Mouse (Mus musculus): Measurements from ENCODE around the gene Dgkg. TPM values are rescaled to one million over a fixed set of nuclear protein-coding genes. Genes with fewer than 3 reads are reported as not detected.
A peak's percentile ranks its signal among the peaks of the same experiment; 100 is the strongest.

The Dgkg gene
- polyA plus RNA-seq (2014; fragmentation: Nextera tagmentation; extraction: Ambion mirVana): 0.17 and 0.51 TPM in 2 replicates

DNA sequence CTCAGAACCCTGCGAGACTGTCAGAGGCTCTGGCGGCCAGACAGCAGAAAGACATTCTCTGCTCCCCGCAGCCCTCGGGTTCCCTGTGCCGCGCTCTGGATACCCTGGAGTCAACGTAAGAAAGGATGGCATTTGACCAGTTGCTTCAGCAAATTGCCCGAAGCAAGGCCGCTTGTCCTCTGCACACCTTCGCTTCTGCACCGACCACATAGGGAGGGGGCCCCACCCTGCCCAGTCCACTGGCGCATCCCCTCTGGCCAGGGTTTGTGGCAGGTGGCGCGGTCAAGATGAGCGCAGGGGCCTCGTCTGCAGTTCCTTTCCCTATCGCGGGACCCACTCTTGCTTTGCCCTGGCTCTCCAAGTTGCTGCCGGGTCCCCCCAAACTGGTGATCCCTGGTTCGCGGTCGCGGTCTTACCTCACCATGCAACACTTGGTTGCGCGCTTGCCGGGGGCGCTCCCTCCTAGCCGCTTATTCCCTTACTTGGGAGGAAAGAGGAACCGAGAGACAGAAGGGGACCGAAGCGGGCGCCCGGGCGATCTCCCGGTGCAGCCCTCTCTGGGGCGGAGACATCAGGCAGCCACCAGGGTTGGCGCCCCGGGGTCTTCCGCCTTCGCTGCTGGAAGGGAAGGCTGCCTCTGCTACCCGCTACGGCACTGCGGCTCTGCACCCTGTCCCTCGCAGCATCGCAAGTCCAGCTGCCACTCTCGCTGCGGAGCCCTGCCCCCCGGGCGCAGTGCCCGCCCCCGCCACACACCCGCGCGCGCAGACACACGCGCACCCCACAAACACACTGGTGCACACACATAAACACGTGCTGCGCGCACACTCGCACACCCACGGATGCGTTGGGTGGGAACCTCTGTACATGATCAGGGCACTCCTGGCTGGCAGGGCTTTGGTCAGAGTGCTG, at the start of gene Dgkg:
TSS of gene Dgkg (minus strand) at position 689 of the 912 bp plus-strand sequence.
- Histone ChIP-seq H3K4me3 (ENCODE audit: low read length) (peak within 1 kb of the TSS; percentile 45), H3K9ac (ENCODE audit: low read depth, low read length) (peak within 1 kb of the TSS; percentile 42), H3K4me1 (ENCODE audit: control insufficient read depth, insufficient read depth, low read length) (no peaks in the 10 kb centered on the region), H3K27me3 (ENCODE audit: control insufficient read depth, insufficient read depth, low read length) (peaks cover 30% of the 10 kb centered on the region), H3K27ac (ENCODE audit: low read depth, low read length) (no peak within 1 kb of the TSS), H3K4me2 (replicated peaks; ENCODE audit: low read depth, low read length) (peak within 1 kb of the TSS; percentile 91), H3K9me3 (ENCODE audit: control insufficient read depth, low read length) (no peaks in the 10 kb centered on the region), H3K36me3 (ENCODE audit: control insufficient read depth, insufficient read depth, low read length) (no peaks in the 10 kb centered on the region)
- ATAC-seq (ENCODE audit: low FRiP score, low TSS enrichment): peak; percentile 57
- WGBS: 1% methylated on average over 61 of the region's 63 CpGs

DNA sequence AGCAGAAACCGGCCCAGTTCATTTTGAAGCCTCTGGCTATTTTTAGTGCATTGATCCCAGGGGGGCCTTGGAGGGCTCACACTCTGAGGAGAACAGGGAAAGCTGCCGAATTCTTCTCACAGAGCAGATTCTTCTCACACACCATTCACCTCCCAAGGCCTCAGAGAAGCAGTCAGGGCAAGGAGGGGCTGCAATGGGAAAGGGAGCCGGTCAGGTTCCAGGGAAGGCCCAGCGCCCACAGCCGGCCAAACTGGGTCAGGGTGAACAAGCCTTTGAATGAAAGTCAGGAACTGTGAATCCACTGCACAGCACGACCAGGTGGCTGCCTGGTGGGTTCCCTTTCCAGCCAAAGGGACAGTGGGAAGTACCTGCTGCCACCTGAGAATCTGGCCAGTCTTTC, 47.9 kb upstream of the Dgkg start:
- WGBS: 47% methylated on average over 6 of the region's 6 CpGs

GRCm38 (mm10) chr16:22704136-22704535, 47.1 kb upstream of the Dgkg start:
- Histone ChIP-seq H3K27ac (ENCODE audit: low read depth, low read length) (no peak overlapping the region), H3K4me1 (ENCODE audit: control insufficient read depth, insufficient read depth, low read length) (no peaks in the 10 kb centered on the region), H3K27me3 (ENCODE audit: control insufficient read depth, insufficient read depth, low read length) (no peaks in the 10 kb centered on the region), H3K4me3 (ENCODE audit: low read length) (no peak overlapping the region), H3K9me3 (ENCODE audit: control insufficient read depth, low read length) (no peaks in the 10 kb centered on the region), H3K9ac (ENCODE audit: low read depth, low read length) (no peak overlapping the region), H3K36me3 (ENCODE audit: control insufficient read depth, insufficient read depth, low read length) (no peaks in the 10 kb centered on the region), H3K4me2 (replicated peaks; ENCODE audit: low read depth, low read length) (no peak overlapping the region)
- 82% methylated on average over 5 of the region's 5 CpGs for WGBS
- no peak for ATAC-seq (ENCODE audit: low FRiP score, low TSS enrichment)

More for the DNA sequence above, 47.9 kb upstream of the Dgkg start:
- Histone ChIP-seq H3K9me3 (ENCODE audit: control insufficient read depth, low read length) (no peaks in the 10 kb centered on the region), H3K36me3 (ENCODE audit: control insufficient read depth, insufficient read depth, low read length) (no peaks in the 10 kb centered on the region), H3K9ac (ENCODE audit: low read depth, low read length) (no peak overlapping the region), H3K27me3 (ENCODE audit: control insufficient read depth, insufficient read depth, low read length) (no peaks in the 10 kb centered on the region), H3K27ac (ENCODE audit: low read depth, low read length) (no peak overlapping the region), H3K4me1 (ENCODE audit: control insufficient read depth, insufficient read depth, low read length) (no peaks in the 10 kb centered on the region), H3K4me3 (ENCODE audit: low read length) (no peak overlapping the region), H3K4me2 (replicated peaks; ENCODE audit: low read depth, low read length) (no peak overlapping the region)
- ATAC-seq (ENCODE audit: low FRiP score, low TSS enrichment): no peak

GRCm38 (mm10) chr16:22698846-22699760, 42.1 kb upstream of the Dgkg start:
- H3K4me3 ChIP-seq (ENCODE audit: low read length): no peak overlapping the region
- H3K4me2 ChIP-seq (replicated peaks; ENCODE audit: low read depth, low read length): no peak overlapping the region
- H3K27ac ChIP-seq (ENCODE audit: low read depth, low read length): no peak overlapping the region
- H3K9me3 ChIP-seq (ENCODE audit: control insufficient read depth, low read length): no peaks in the 10 kb centered on the region
- H3K4me1 ChIP-seq (ENCODE audit: control insufficient read depth, insufficient read depth, low read length): no peaks in the 10 kb centered on the region
- no peaks in the 10 kb centered on the region for H3K36me3 ChIP-seq (ENCODE audit: control insufficient read depth, insufficient read depth, low read length)
- no peak for ATAC-seq (ENCODE audit: low FRiP score, low TSS enrichment)
- no peak overlapping the region for H3K9ac ChIP-seq (ENCODE audit: low read depth, low read length)
- 69% methylated on average over 13 of the region's 13 CpGs for WGBS
- no peaks in the 10 kb centered on the region for H3K27me3 ChIP-seq (ENCODE audit: control insufficient read depth, insufficient read depth, low read length)

- Histone ChIP-seq H3K27ac (ENCODE audit: low read depth, low read length) (no peak overlapping the region), H3K36me3 (ENCODE audit: control insufficient read depth, insufficient read depth, low read length) (no peaks in the 10 kb centered on the region), H3K9ac (ENCODE audit: low read depth, low read length) (no peak overlapping the region), H3K27me3 (ENCODE audit: control insufficient read depth, insufficient read depth, low read length) (no peaks in the 10 kb centered on the region), H3K4me3 (ENCODE audit: low read length) (no peak overlapping the region), H3K4me1 (ENCODE audit: control insufficient read depth, insufficient read depth, low read length) (no peaks in the 10 kb centered on the region), H3K4me2 (replicated peaks; ENCODE audit: low read depth, low read length) (no peak overlapping the region), H3K9me3 (ENCODE audit: control insufficient read depth, low read length) (no peaks in the 10 kb centered on the region)
- ATAC-seq (ENCODE audit: low FRiP score, low TSS enrichment): no peak
- 58% methylated on average over 8 of the region's 8 CpGs for WGBS
These were observed 41.1 kb upstream of the Dgkg start for GRCm38 (mm10) chr16:22698101-22698500.

DNA sequence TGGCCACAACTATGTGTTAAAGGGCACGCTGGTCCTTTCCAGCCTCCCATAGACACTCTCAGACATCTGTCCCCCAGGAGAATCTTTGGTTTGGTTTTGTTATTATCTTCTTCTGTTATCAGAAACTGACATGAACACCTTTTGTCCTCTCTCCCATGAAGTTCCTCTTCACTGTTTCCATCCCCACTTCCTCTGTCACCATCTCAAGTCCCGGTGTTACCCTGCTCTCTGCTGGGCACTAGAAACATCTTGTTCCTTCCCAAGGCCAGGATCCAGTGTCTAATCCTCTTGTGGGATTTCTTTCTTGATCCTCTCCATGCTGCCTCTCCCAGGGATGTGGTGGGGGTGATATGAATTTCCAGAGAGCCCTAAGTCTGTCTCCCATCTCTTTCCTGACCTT, 32.6 kb upstream of the Dgkg start:
- Histone ChIP-seq H3K4me1 (ENCODE audit: control insufficient read depth, insufficient read depth, low read length) (no peaks in the 10 kb centered on the region), H3K4me3 (ENCODE audit: low read length) (no peak overlapping the region), H3K4me2 (replicated peaks; ENCODE audit: low read depth, low read length) (no peak overlapping the region), H3K36me3 (ENCODE audit: control insufficient read depth, insufficient read depth, low read length) (no peaks in the 10 kb centered on the region), H3K9ac (ENCODE audit: low read depth, low read length) (no peak overlapping the region), H3K27ac (ENCODE audit: low read depth, low read length) (no peak overlapping the region), H3K9me3 (ENCODE audit: control insufficient read depth, low read length) (no peaks in the 10 kb centered on the region), H3K27me3 (ENCODE audit: control insufficient read depth, insufficient read depth, low read length) (no peaks in the 10 kb centered on the region)
- 86% methylated on average over 2 of the region's 2 CpGs for WGBS
- no peak for ATAC-seq (ENCODE audit: low FRiP score, low TSS enrichment)

DNA sequence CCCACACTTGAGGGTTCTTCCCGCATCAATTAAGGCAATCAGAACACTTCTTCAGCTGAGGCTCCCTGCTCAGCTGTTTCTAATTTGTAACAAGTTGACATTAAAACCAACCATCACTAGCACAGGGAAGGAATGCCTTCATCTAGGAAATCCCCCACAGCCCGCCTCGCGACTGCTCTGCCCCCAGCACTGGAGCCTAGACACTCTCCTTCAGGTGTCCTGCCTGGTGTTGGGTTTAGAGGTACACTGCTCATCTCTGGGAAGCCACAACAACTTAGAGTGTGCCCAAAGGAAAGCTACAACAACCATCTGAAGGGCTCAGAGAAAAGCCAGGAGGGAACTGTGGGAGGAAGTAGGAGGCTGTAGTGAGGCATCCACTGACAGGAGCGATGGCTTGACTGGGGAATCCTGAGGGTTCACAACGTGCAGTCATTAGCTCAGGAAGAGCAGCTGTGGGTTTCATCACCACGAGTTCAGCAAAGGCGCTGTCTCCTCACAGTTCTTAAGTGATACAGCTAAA, 30.8 kb upstream of the Dgkg start:
- WGBS: 72% methylated on average over 8 of the region's 8 CpGs
- no peak for ATAC-seq (ENCODE audit: low FRiP score, low TSS enrichment)

DNA sequence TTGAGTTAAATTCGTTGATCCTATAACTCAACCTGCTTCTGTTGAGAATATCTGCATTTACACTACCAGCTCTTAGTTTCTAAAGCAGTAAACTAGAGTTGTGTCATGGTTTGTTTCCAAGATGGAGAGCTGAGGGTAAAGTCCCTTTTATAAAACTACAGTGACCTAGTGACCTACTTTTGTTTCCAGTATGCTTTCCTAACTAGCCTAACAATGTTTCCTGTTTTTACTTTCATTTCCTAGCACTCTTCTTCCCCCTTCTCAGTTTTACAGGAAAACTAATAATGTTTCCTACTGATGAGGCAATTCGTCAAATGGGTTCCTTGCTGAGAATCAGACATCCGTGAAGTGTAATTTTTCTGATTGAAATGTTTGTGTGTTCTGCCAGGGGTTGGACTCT, 26.6 kb upstream of the Dgkg start:
- Histone ChIP-seq H3K27me3 (ENCODE audit: control insufficient read depth, insufficient read depth, low read length) (no peaks in the 10 kb centered on the region), H3K9me3 (ENCODE audit: control insufficient read depth, low read length) (no peaks in the 10 kb centered on the region), H3K9ac (ENCODE audit: low read depth, low read length) (no peak overlapping the region), H3K4me1 (ENCODE audit: control insufficient read depth, insufficient read depth, low read length) (no peaks in the 10 kb centered on the region), H3K36me3 (ENCODE audit: control insufficient read depth, insufficient read depth, low read length) (no peaks in the 10 kb centered on the region), H3K4me2 (replicated peaks; ENCODE audit: low read depth, low read length) (no peak overlapping the region), H3K4me3 (ENCODE audit: low read length) (no peak overlapping the region), H3K27ac (ENCODE audit: low read depth, low read length) (no peak overlapping the region)
- 70% methylated on average over 3 of the region's 3 CpGs for whole genome bisulfite sequencing
- no peak for ATAC-seq (ENCODE audit: low FRiP score, low TSS enrichment)

More for the DNA sequence above, 30.8 kb upstream of the Dgkg start:
- Histone ChIP-seq H3K27ac (ENCODE audit: low read depth, low read length) (no peak overlapping the region), H3K4me2 (replicated peaks; ENCODE audit: low read depth, low read length) (no peak overlapping the region), H3K9ac (ENCODE audit: low read depth, low read length) (no peak overlapping the region), H3K27me3 (ENCODE audit: control insufficient read depth, insufficient read depth, low read length) (no peaks in the 10 kb centered on the region), H3K4me1 (ENCODE audit: control insufficient read depth, insufficient read depth, low read length) (no peaks in the 10 kb centered on the region), H3K4me3 (ENCODE audit: low read length) (no peak overlapping the region), H3K9me3 (ENCODE audit: control insufficient read depth, low read length) (no peaks in the 10 kb centered on the region), H3K36me3 (ENCODE audit: control insufficient read depth, insufficient read depth, low read length) (no peaks in the 10 kb centered on the region)

Measured in kidney, embryonic 14.5 days (tissue).